Mouse (Mus musculus): ENCODE data around the gene Tnfrsf11a. TPM values are rescaled to one million over a fixed set of nuclear protein-coding genes. Genes with fewer than 3 reads are reported as not detected.
"Not testable (repeated sequence)": the region's sequence is repeated elsewhere in the genome, so short reads cannot be mapped to it uniquely, and the experiment has no call there.

The Tnfrsf11a gene
- polyA plus RNA-seq, 1 experiment from 2014 or later = 0.51 TPM

- Histone ChIP-seq H3K36me3 (ENCODE audit: control insufficient read depth, insufficient read depth, low read length) (no peaks in the 10 kb centered on the region), H3K4me1 (replicated peaks; ENCODE audit: control insufficient read depth, insufficient read depth, low read length) (0 out of 2 replicates have a peak, but pooled peaks cover 8% of the 10 kb centered on the region), H3K27me3 (replicated peaks; ENCODE audit: control insufficient read depth, insufficient read depth, low read length) (no peaks in the 10 kb centered on the region), H3K4me3 (ENCODE audit: low read depth, low read length) (no peak overlapping the region), H3K4me2 (no peak overlapping the region), H3K27ac (ENCODE audit: low read depth, low read length) (no peak overlapping the region), H3K9ac (ENCODE audit: low read depth, low read length) (no peak overlapping the region), H3K9me3 (ENCODE audit: control insufficient read depth, low read length) (no peaks in the 10 kb centered on the region)
- 60% methylated on average over 6 of the region's 6 CpGs for WGBS
- DNase-seq (ENCODE audit: low spot score) = no peak
- 0 out of 2 replicates have a peak, but pooled peaks have one; percentile 21 for ATAC-seq (replicated peaks; ENCODE audit: low FRiP score)
These were observed 20.1 kb downstream of the Tnfrsf11a start for GRCm38 (mm10) chr1:105800570-105800969.

- Histone ChIP-seq H3K4me1 (replicated peaks; ENCODE audit: control insufficient read depth, insufficient read depth, low read length) (0 out of 2 replicates have a peak, but pooled peaks cover 8% of the 10 kb centered on the region), H3K27me3 (replicated peaks; ENCODE audit: control insufficient read depth, insufficient read depth, low read length) (no peaks in the 10 kb centered on the region), H3K27ac (ENCODE audit: low read depth, low read length) (no peak overlapping the region), H3K9ac (ENCODE audit: low read depth, low read length) (no peak overlapping the region), H3K9me3 (ENCODE audit: control insufficient read depth, low read length) (no peaks in the 10 kb centered on the region), H3K4me3 (ENCODE audit: low read depth, low read length) (no peak overlapping the region), H3K36me3 (ENCODE audit: control insufficient read depth, insufficient read depth, low read length) (no peaks in the 10 kb centered on the region), H3K4me2 (no peak overlapping the region)
- no peak for ATAC-seq (replicated peaks; ENCODE audit: low FRiP score)
- DNase-seq (ENCODE audit: low spot score) = no peak
These were observed 20.7 kb downstream of the Tnfrsf11a start for GRCm38 (mm10) chr1:105801252-105801651.

GRCm38 (mm10) chr1:105802941-105803340 lies 22.4 kb downstream of the Tnfrsf11a start:
- Histone ChIP-seq H3K4me3 (ENCODE audit: low read depth, low read length) (no peak overlapping the region), H3K27me3 (replicated peaks; ENCODE audit: control insufficient read depth, insufficient read depth, low read length) (no peaks in the 10 kb centered on the region), H3K9ac (ENCODE audit: low read depth, low read length) (no peak overlapping the region), H3K27ac (ENCODE audit: low read depth, low read length) (no peak overlapping the region), H3K36me3 (ENCODE audit: control insufficient read depth, insufficient read depth, low read length) (no peaks in the 10 kb centered on the region), H3K9me3 (ENCODE audit: control insufficient read depth, low read length) (no peaks in the 10 kb centered on the region), H3K4me2 (peak overlapping the region; percentile 43), H3K4me1 (replicated peaks; ENCODE audit: control insufficient read depth, insufficient read depth, low read length) (0 out of 2 replicates have a peak, but pooled peaks cover 8% of the 10 kb centered on the region)
- peak; percentile 39; the same call in 1 of the 2 replicates for ATAC-seq (replicated peaks; ENCODE audit: low FRiP score)
- DNase-seq (ENCODE audit: low spot score) = no peak
- WGBS = 35% methylated on average over 6 of the region's 6 CpGs

- no peaks in the 10 kb centered on the region for H3K9me3 ChIP-seq (ENCODE audit: control insufficient read depth, low read length)
- no peak for DNase-seq (ENCODE audit: low spot score)
- H3K4me1 ChIP-seq (replicated peaks; ENCODE audit: control insufficient read depth, insufficient read depth, low read length) = 0 out of 2 replicates have a peak, but pooled peaks cover 8% of the 10 kb centered on the region
- 0 out of 2 replicates have a peak, but pooled peaks have one; percentile 59 for ATAC-seq (replicated peaks; ENCODE audit: low FRiP score)
- no peak overlapping the region for H3K4me2 ChIP-seq
- H3K36me3 ChIP-seq (ENCODE audit: control insufficient read depth, insufficient read depth, low read length) = no peaks in the 10 kb centered on the region
- H3K9ac ChIP-seq (ENCODE audit: low read depth, low read length) = no peak overlapping the region
- WGBS = 40% methylated on average over 3 of the region's 3 CpGs
- no peak overlapping the region for H3K4me3 ChIP-seq (ENCODE audit: low read depth, low read length)
- H3K27me3 ChIP-seq (replicated peaks; ENCODE audit: control insufficient read depth, insufficient read depth, low read length) = no peaks in the 10 kb centered on the region
- H3K27ac ChIP-seq (ENCODE audit: low read depth, low read length) = no peak overlapping the region
These were observed 23.8 kb downstream of the Tnfrsf11a start for GRCm38 (mm10) chr1:105804285-105804684.

GRCm38 (mm10) chr1:105805565-105805964 lies 25.0 kb downstream of the Tnfrsf11a start:
- Histone ChIP-seq H3K4me3 (ENCODE audit: low read depth, low read length) (no peak overlapping the region), H3K27me3 (replicated peaks; ENCODE audit: control insufficient read depth, insufficient read depth, low read length) (no peaks in the 10 kb centered on the region), H3K9ac (ENCODE audit: low read depth, low read length) (no peak overlapping the region), H3K4me2 (no peak overlapping the region), H3K4me1 (replicated peaks; ENCODE audit: control insufficient read depth, insufficient read depth, low read length) (0 out of 2 replicates have a peak, but pooled peaks cover 8% of the 10 kb centered on the region), H3K36me3 (ENCODE audit: control insufficient read depth, insufficient read depth, low read length) (no peaks in the 10 kb centered on the region), H3K27ac (ENCODE audit: low read depth, low read length) (no peak overlapping the region), H3K9me3 (ENCODE audit: control insufficient read depth, low read length) (no peaks in the 10 kb centered on the region)
- DNase-seq (ENCODE audit: low spot score) (no peak), ATAC-seq (replicated peaks; ENCODE audit: low FRiP score) (no peak; the same call in 1 of the 2 replicates)
- WGBS = 83% methylated on average over 4 of the region's 4 CpGs

GRCm38 (mm10) chr1:105807028-105807722 lies 26.7 kb downstream of the Tnfrsf11a start:
- H3K9ac ChIP-seq (ENCODE audit: low read depth, low read length) = no peak overlapping the region
- H3K9me3 ChIP-seq (ENCODE audit: control insufficient read depth, low read length) = no peaks in the 10 kb centered on the region
- no peak overlapping the region for H3K4me2 ChIP-seq
- WGBS = 85% methylated on average over 10 of the region's 10 CpGs
- 0 out of 2 replicates have a peak, but pooled peaks cover 8% of the 10 kb centered on the region for H3K4me1 ChIP-seq (replicated peaks; ENCODE audit: control insufficient read depth, insufficient read depth, low read length)
- ATAC-seq (replicated peaks; ENCODE audit: low FRiP score) (no peak), DNase-seq (ENCODE audit: low spot score) (no peak)
- no peaks in the 10 kb centered on the region for H3K27me3 ChIP-seq (replicated peaks; ENCODE audit: control insufficient read depth, insufficient read depth, low read length)
- no peaks in the 10 kb centered on the region for H3K36me3 ChIP-seq (ENCODE audit: control insufficient read depth, insufficient read depth, low read length)
- H3K27ac ChIP-seq (ENCODE audit: low read depth, low read length) = no peak overlapping the region
- H3K4me3 ChIP-seq (ENCODE audit: low read depth, low read length) = no peak overlapping the region

GRCm38 (mm10) chr1:105812027-105812426 lies 31.5 kb downstream of the Tnfrsf11a start:
- H3K4me3 ChIP-seq (ENCODE audit: low read depth, low read length); H3K4me1 ChIP-seq (replicated peaks; ENCODE audit: control insufficient read depth, insufficient read depth, low read length); H3K9me3 ChIP-seq (ENCODE audit: control insufficient read depth, low read length); DNase-seq (ENCODE audit: low spot score); ATAC-seq (replicated peaks; ENCODE audit: low FRiP score); H3K4me2 ChIP-seq; H3K36me3 ChIP-seq (ENCODE audit: control insufficient read depth, insufficient read depth, low read length); H3K9ac ChIP-seq (ENCODE audit: low read depth, low read length); H3K27ac ChIP-seq (ENCODE audit: low read depth, low read length); H3K27me3 ChIP-seq (replicated peaks; ENCODE audit: control insufficient read depth, insufficient read depth, low read length): not testable (repeated sequence)

GRCm38 (mm10) chr1:105812960-105813708 lies 32.6 kb downstream of the Tnfrsf11a start:
- H3K4me3 ChIP-seq (ENCODE audit: low read depth, low read length) = no peak overlapping the region
- H3K9me3 ChIP-seq (ENCODE audit: control insufficient read depth, low read length) = no peaks in the 10 kb centered on the region
- DNase-seq (ENCODE audit: low spot score) = no peak
- H3K27ac ChIP-seq (ENCODE audit: low read depth, low read length) = no peak overlapping the region
- ATAC-seq (replicated peaks; ENCODE audit: low FRiP score) = no peak
- no peaks in the 10 kb centered on the region for H3K4me1 ChIP-seq (replicated peaks; ENCODE audit: control insufficient read depth, insufficient read depth, low read length)
- H3K9ac ChIP-seq (ENCODE audit: low read depth, low read length) = no peak overlapping the region
- H3K36me3 ChIP-seq (ENCODE audit: control insufficient read depth, insufficient read depth, low read length) = no peaks in the 10 kb centered on the region
- H3K4me2 ChIP-seq = no peak overlapping the region
- 72% methylated on average over 20 of the region's 20 CpGs for WGBS
- H3K27me3 ChIP-seq (replicated peaks; ENCODE audit: control insufficient read depth, insufficient read depth, low read length) = no peaks in the 10 kb centered on the region
